Mouse (Mus musculus): ENCODE results near the gene Degs2. TPM values are rescaled to one million over a fixed set of nuclear protein-coding genes. Genes with fewer than 3 reads are reported as not detected.
"Not testable (repeated sequence)": the region's sequence is repeated elsewhere in the genome, so short reads cannot be mapped to it uniquely, and the experiment has no call there.

The Degs2 gene
- polyA plus RNA-seq, 1 experiment from 2014 or later: 19.0 TPM

DNA sequence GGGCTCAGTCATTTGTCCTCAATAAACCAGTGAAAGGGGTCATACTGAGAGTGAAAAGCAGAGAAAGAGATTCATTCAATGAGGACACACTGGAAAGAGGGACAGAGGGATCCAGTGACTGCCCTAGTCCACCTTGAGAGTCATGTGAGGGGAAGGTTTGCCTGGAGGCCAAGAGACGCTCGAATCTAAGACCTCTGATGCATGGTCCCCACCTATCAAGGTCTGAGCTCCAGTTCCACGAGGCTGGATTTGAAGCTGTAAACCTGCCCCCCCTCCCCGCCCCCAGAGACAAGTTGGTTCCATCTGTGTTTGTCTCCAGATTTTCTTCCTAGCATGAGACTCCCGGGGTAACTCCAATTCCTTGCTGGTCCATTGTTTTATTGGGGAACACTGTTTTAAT lies 13.7 kb upstream of the Degs2 start:
- Histone ChIP-seq H3K4me3 (replicated peaks; ENCODE audit: low read depth, low read length) (no peak overlapping the region), H3K27ac (no peak overlapping the region), H3K9ac (ENCODE audit: low read depth, low read length) (no peak overlapping the region), H3K4me1 (replicated peaks; ENCODE audit: insufficient read depth, low read length) (no peaks in the 10 kb centered on the region), H3K27me3 (ENCODE audit: insufficient read depth, low read length) (no peaks in the 10 kb centered on the region), H3K4me2 (ENCODE audit: low read length) (no peak overlapping the region), H3K36me3 (ENCODE audit: insufficient read depth, low read length) (no peaks in the 10 kb centered on the region), H3K9me3 (replicated peaks; ENCODE audit: low read length) (no peaks in the 10 kb centered on the region)
- WGBS: 76% methylated on average over 5 of the region's 5 CpGs
- no peak for DNase-seq (ENCODE audit: low spot score)
- no peak for ATAC-seq (replicated peaks; ENCODE audit: low FRiP score, low read depth)
- no peak for TF ChIP-seq CTCF (IDR thresholded peaks at IDR 0.05; ENCODE audit: low read depth)

DNA sequence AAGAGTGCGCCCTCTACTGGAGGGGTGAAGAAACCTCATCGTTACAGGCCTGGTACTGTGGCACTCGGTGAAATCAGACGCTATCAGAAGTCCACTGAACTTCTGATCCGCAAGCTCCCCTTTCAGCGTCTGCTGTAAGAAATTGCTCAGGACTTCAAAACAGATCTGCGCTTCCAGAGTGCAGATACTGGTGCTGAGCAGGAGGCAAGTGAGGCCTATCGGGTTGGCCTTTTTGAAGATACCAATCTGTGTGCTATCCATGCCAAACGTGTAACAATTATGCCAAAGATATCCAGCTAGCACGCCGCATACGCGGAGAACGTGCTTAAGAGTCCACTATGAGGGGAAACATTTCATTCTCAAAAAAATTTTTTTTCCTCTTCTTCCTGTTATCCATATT lies 11.9 kb upstream of the Degs2 start:
- not testable (repeated sequence) for H3K27me3 ChIP-seq (ENCODE audit: insufficient read depth, low read length); H3K27ac ChIP-seq; H3K4me2 ChIP-seq (ENCODE audit: low read length); H3K4me3 ChIP-seq (replicated peaks; ENCODE audit: low read depth, low read length); DNase-seq (ENCODE audit: low spot score); ATAC-seq (replicated peaks; ENCODE audit: low FRiP score, low read depth); H3K4me1 ChIP-seq (replicated peaks; ENCODE audit: insufficient read depth, low read length); H3K36me3 ChIP-seq (ENCODE audit: insufficient read depth, low read length); H3K9ac ChIP-seq (ENCODE audit: low read depth, low read length); H3K9me3 ChIP-seq (replicated peaks; ENCODE audit: low read length)
- 94% methylated on average over 14 of the region's 14 CpGs for WGBS

DNA sequence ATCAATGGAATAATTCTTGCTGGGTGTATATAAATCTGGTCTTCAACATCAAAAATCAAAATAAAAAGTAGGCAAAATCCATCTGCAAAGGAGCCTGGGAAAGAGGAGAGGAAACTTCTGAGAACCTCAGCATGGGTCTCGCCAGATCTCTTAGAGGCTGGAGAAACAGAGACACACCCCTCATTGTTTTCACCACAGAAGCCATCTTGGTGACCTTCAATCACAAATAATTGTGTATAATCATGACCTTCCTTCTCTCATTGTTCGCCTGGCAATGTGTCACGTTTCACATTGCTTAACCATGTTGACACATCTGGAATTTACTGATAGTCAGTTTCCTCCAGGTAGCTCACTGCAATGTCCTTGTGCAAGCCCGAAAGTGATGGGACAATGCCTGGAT lies 10.4 kb upstream of the Degs2 start:
- Histone ChIP-seq H3K36me3 (ENCODE audit: insufficient read depth, low read length) (no peaks in the 10 kb centered on the region), H3K4me2 (ENCODE audit: low read length) (no peak overlapping the region), H3K9ac (ENCODE audit: low read depth, low read length) (no peak overlapping the region), H3K27me3 (ENCODE audit: insufficient read depth, low read length) (no peaks in the 10 kb centered on the region), H3K4me3 (replicated peaks; ENCODE audit: low read depth, low read length) (no peak overlapping the region), H3K27ac (no peak overlapping the region), H3K4me1 (replicated peaks; ENCODE audit: insufficient read depth, low read length) (no peaks in the 10 kb centered on the region), H3K9me3 (replicated peaks; ENCODE audit: low read length) (no peaks in the 10 kb centered on the region)
- no peak for TF ChIP-seq CTCF (IDR thresholded peaks at IDR 0.05; ENCODE audit: low read depth)
- ATAC-seq (replicated peaks; ENCODE audit: low FRiP score, low read depth) (no peak), DNase-seq (ENCODE audit: low spot score) (no peak)
- 82% methylated on average over 4 of the region's 4 CpGs for WGBS

DNA sequence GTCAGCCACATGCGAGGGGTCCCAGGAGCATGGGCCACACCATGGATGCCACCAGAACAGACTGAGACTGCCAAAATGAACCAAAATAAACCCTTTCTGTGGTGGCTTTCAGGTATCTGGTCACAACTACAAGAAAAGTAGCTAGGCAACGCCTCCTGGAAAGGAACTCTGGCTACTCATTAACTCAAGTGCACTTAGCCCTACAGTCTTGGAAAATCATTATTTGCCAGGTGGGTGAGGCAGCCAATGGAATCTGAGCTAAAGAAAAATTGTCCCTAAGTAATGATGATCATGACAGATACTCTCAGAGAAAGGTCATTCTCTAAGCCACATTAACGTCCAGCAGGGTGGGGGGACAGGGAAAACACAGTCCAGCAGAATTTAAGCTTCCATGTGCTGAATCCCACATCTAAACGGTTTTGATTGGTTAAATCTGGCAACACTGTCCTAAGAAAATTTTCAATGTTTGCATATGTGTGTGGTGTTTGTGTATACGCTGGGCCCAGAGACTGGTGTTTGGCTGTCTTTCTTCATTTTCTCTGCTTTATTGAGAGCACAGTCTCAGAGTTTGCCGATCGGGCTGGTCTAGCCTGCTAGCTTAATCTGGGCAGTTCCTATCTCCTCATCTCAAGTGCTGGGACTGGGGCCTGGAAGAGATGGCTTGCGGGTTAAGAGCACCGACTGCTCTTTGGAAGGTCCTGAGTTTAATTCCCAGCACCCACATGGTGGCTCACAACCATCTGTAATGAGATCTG lies 8.9 kb upstream of the Degs2 start:
- Histone ChIP-seq H3K4me1 (replicated peaks; ENCODE audit: insufficient read depth, low read length) (no peaks in the 10 kb centered on the region), H3K9ac (ENCODE audit: low read depth, low read length) (no peak overlapping the region), H3K27ac (peak overlapping the region; percentile 64), H3K4me2 (ENCODE audit: low read length) (no peak overlapping the region), H3K9me3 (replicated peaks; ENCODE audit: low read length) (no peaks in the 10 kb centered on the region), H3K27me3 (ENCODE audit: insufficient read depth, low read length) (no peaks in the 10 kb centered on the region), H3K4me3 (replicated peaks; ENCODE audit: low read depth, low read length) (no peak overlapping the region), H3K36me3 (ENCODE audit: insufficient read depth, low read length) (no peaks in the 10 kb centered on the region)
- no peak for TF ChIP-seq CTCF (IDR thresholded peaks at IDR 0.05; ENCODE audit: low read depth)
- DNase-seq (ENCODE audit: low spot score) (peak; percentile 62), ATAC-seq (replicated peaks; ENCODE audit: low FRiP score, low read depth) (peak; percentile 82)
- WGBS: 74% methylated on average over 9 of the region's 9 CpGs

DNA sequence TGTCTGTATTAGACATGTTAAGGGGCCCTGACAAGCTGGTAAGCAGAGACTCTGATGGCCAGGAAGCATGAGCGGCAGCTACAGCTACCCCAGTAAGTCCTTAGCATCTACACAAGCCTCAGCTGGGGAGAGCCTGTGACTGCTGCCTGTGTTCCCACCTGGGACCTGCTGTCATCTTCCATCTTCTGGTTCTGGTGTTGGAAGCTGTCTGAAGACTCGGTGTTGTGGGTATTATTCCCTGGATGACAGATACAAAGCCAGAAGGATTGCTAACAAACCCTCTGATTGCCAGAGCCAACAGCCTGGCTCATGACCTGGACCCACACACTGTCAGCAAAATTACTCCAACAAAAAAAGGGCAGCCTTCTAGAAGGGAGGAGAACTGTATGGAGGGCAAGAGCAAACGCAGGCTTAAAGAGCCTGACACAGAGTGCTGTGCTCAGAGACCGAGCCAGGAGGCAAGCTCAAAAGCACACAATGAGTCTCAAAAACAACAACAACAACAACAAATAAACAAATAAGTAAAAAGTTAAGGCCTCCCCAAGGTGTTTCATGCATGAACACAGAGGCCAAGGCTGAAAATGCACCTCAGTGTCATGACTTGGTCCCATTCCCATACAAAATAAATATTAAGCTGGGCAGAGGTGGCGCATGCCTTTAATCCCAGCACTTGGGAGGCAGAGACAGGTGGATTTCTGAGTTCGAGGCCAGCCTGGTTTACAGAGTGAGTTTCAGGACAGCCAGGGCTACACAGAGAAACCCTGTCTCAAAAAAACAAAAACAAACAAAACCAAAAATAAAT lies 8.1 kb upstream of the Degs2 start:
- DNase-seq (ENCODE audit: low spot score) (no peak), ATAC-seq (replicated peaks; ENCODE audit: low FRiP score, low read depth) (no peak)
- Histone ChIP-seq H3K9ac (ENCODE audit: low read depth, low read length) (no peak overlapping the region), H3K9me3 (replicated peaks; ENCODE audit: low read length) (no peaks in the 10 kb centered on the region), H3K4me3 (replicated peaks; ENCODE audit: low read depth, low read length) (no peak overlapping the region), H3K4me1 (replicated peaks; ENCODE audit: insufficient read depth, low read length) (no peaks in the 10 kb centered on the region), H3K4me2 (ENCODE audit: low read length) (no peak overlapping the region), H3K27me3 (ENCODE audit: insufficient read depth, low read length) (no peaks in the 10 kb centered on the region), H3K27ac (peak overlapping the region; percentile 47), H3K36me3 (ENCODE audit: insufficient read depth, low read length) (no peaks in the 10 kb centered on the region)
- 78% methylated on average over 6 of the region's 6 CpGs for WGBS
- TF ChIP-seq CTCF (IDR thresholded peaks at IDR 0.05; ENCODE audit: low read depth): no peak

DNA sequence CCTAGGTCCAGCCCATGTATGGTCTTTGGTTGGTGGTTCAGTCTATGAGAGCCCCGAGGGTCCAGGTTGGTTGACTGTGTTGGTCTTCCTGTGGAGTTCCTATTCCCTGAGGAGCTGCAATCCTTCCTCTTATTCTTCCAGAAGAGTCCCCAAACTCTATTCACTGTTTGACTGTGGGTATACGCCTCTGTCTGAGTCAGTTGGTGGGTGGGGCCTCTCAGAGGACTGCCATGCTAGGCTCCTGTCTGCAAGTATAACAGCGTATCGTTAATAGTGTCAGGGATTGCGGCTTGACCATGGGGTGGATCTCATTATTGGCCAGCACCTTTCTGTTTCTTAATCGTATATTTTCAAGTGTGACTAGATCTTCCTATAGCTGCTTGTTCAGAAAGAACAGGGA lies 7.3 kb upstream of the Degs2 start:
- Histone ChIP-seq H3K36me3 (ENCODE audit: insufficient read depth, low read length) (no peaks in the 10 kb centered on the region), H3K9me3 (replicated peaks; ENCODE audit: low read length) (no peaks in the 10 kb centered on the region), H3K4me1 (replicated peaks; ENCODE audit: insufficient read depth, low read length) (no peaks in the 10 kb centered on the region), H3K27me3 (ENCODE audit: insufficient read depth, low read length) (no peaks in the 10 kb centered on the region), H3K4me2 (ENCODE audit: low read length) (no peak overlapping the region), H3K27ac (0 out of 2 replicates have a peak overlapping the region, but pooled peaks have one; percentile 47), H3K9ac (ENCODE audit: low read depth, low read length) (no peak overlapping the region), H3K4me3 (replicated peaks; ENCODE audit: low read depth, low read length) (no peak overlapping the region)
- TF ChIP-seq CTCF (IDR thresholded peaks at IDR 0.05; ENCODE audit: low read depth): no peak
- ATAC-seq (replicated peaks; ENCODE audit: low FRiP score, low read depth) (no peak), DNase-seq (ENCODE audit: low spot score) (no peak)
- 79% methylated on average over 6 of the region's 6 CpGs for WGBS

All from kidney, postnatal 0 days (tissue).